Mouse (Mus musculus) kidney, postnatal 14 days (tissue): ENCODE data around the gene Slc22a3.

Source experiments
- DNase-seq: peaks from one replicate; pipeline ENCODE4 v3.0.0; 2022; ENCODE audit warnings: mixed read lengths

Gene Slc22a3

GRCm38 (mm10) chr17:12396163-12396677 is 111.3 kb downstream of the Slc22a3 start:
- DNase-seq = no peak

- peak; percentile 22 for DNase-seq
Measured at GRCm38 (mm10) chr17:12388239-12388638, 119.3 kb downstream of the Slc22a3 start.

GRCm38 (mm10) chr17:12387781-12388180 is 119.7 kb downstream of the Slc22a3 start:
- DNase-seq = no peak

- peak; percentile 26 for DNase-seq
Measured at GRCm38 (mm10) chr17:12385049-12385794, 122.3 kb downstream of the Slc22a3 start.

- no peak for DNase-seq
Measured at GRCm38 (mm10) chr17:12382531-12382930, 125.0 kb downstream of the Slc22a3 start.

GRCm38 (mm10) chr17:12381579-12381978 is 125.9 kb downstream of the Slc22a3 start:
- DNase-seq = no peak

GRCm38 (mm10) chr17:12380287-12380686 is 127.2 kb downstream of the Slc22a3 start:
- no peak for DNase-seq

GRCm38 (mm10) chr17:12377981-12378705 is 129.4 kb downstream of the Slc22a3 start, which contains the start of gene Plg:
TSS of gene Plg (plus strand) at chr17:12378608.
- no peak for DNase-seq

- DNase-seq = no peak
Measured at GRCm38 (mm10) chr17:12373601-12374144, 133.8 kb downstream of the Slc22a3 start.

- DNase-seq = peak; percentile 82
Measured at GRCm38 (mm10) chr17:12372021-12372420, 135.5 kb downstream of the Slc22a3 start.

GRCm38 (mm10) chr17:12371310-12371925 is 136.1 kb downstream of the Slc22a3 start:
- peak; percentile 30 for DNase-seq

- no peak for DNase-seq
Measured at GRCm38 (mm10) chr17:12370289-12370688, 137.2 kb downstream of the Slc22a3 start.

GRCm38 (mm10) chr17:12369393-12369792 is 138.1 kb downstream of the Slc22a3 start:
- DNase-seq = no peak
